Mouse (Mus musculus) CH12.LX (cell line): ENCODE data around the gene Pnmal1. TPM values are rescaled to one million over a fixed set of nuclear protein-coding genes. Genes with fewer than 3 reads are reported as not detected.

Experiments used
- DNase-seq: peaks from one replicate; pipeline ENCODE4 v3.0.0-alpha.2; 2013; ENCODE audit errors: extremely low read depth
- H3K27ac ChIP-seq: 2 replicates; pipeline ENCODE4 v1.5.1; 2012; ENCODE audit warnings: low read depth, mild to moderate bottlenecking, control low read depth, moderate library complexity; ENCODE audit not compliant: insufficient read depth
- H3K27me3 ChIP-seq: replicated peaks from 2 replicates; pipeline ENCODE3; 2012; ENCODE audit warnings: inconsistent platforms
- H3K36me3 ChIP-seq, 2 experiments: replicated peaks in 1 of 2; 2 replicates each; pipeline versions ENCODE3 to v1.6.1; 2012; ENCODE audit warnings: inconsistent platforms in 1 of 2, low read length in 1 of 2, mild to moderate bottlenecking in 1 of 2, mixed read lengths in 1 of 2, moderate library complexity in 1 of 2; ENCODE audit not compliant: control insufficient read depth in 1 of 2, insufficient read depth in 1 of 2
- H3K4me1 ChIP-seq, 2 experiments: 2 replicates each; pipeline ENCODE4 v1.6.1; 2012; ENCODE audit warnings: inconsistent platforms in 1 of 2, moderate library complexity in 1 of 2; ENCODE audit not compliant: insufficient read depth in 2 of 2, control insufficient read depth in 1 of 2
- H3K4me2 ChIP-seq: 2 replicates; pipeline ENCODE4 v1.6.1; 2012; ENCODE audit warnings: low read depth, mild to moderate bottlenecking, control low read depth; ENCODE audit not compliant: poor library complexity, insufficient read depth, severe bottlenecking
- H3K4me3 ChIP-seq, 3 experiments: fragments of 150-350 bp in 1 of 3; sonication (generic) in 1 of 3; replicated peaks in 1 of 3; 2 replicates each; pipeline versions ENCODE3 to v1.5.1; 2011 to 2012; ENCODE audit warnings: low read depth in 2 of 3, low read length in 2 of 3, mild to moderate bottlenecking in 2 of 3, moderate library complexity in 2 of 3, control low read depth in 1 of 3, improper control_type of control experiment in 1 of 3, inconsistent platforms in 1 of 3, mixed read lengths in 1 of 3; ENCODE audit not compliant: poor library complexity in 1 of 3
- H3K79me2 ChIP-seq: replicated peaks from 2 replicates; pipeline ENCODE4 v1.6.1; 2012; ENCODE audit warnings: mild to moderate bottlenecking, moderate library complexity; ENCODE audit not compliant: control insufficient read depth, poor library complexity, insufficient read depth, severe bottlenecking; ENCODE audit errors: extremely low read depth
- H3K9ac ChIP-seq: 2 replicates; pipeline ENCODE4 v1.6.1; 2012; ENCODE audit warnings: low read depth, mild to moderate bottlenecking, control low read depth, moderate library complexity; ENCODE audit not compliant: insufficient read depth
- H3K9me3 ChIP-seq: replicated peaks from 2 replicates; pipeline ENCODE3; 2012; ENCODE audit warnings: low read length, inconsistent platforms, mixed read lengths
- BHLHE40 ChIP-seq: IDR thresholded peaks from 2 replicates; pipeline ENCODE4 v1.6.1; 2011; ENCODE audit warnings: mild to moderate bottlenecking, low read depth, low read length, improper control_type of control experiment
- CHD1 ChIP-seq: IDR thresholded peaks from 2 replicates; pipeline ENCODE4 v1.6.1; 2012; ENCODE audit warnings: low read depth, low read length, improper control_type of control experiment, inconsistent platforms
- CTCF ChIP-seq, 2 experiments: IDR thresholded peaks in 1 of 2; conservative IDR thresholded peaks in 1 of 2; 2 replicates each; pipeline ENCODE4 v1.5.1; 2011 to 2012; ENCODE audit warnings: low read depth in 2 of 2, low read length in 2 of 2, improper control_type of control experiment in 1 of 2, inconsistent platforms in 1 of 2, mild to moderate bottlenecking in 1 of 2, moderate library complexity in 1 of 2
- ELF1 ChIP-seq: IDR thresholded peaks from 2 replicates; pipeline ENCODE4 v1.6.1; 2014; ENCODE audit warnings: low read depth, mild to moderate bottlenecking, inconsistent platforms, low read length, improper control_type of control experiment
- ETS1 ChIP-seq: conservative IDR thresholded peaks from 2 replicates; pipeline ENCODE4 v1.6.1; 2012; ENCODE audit warnings: low read depth, mild to moderate bottlenecking, inconsistent platforms, low read length, improper control_type of control experiment, moderate library complexity
- IRF4 ChIP-seq: IDR thresholded peaks from 2 replicates; pipeline ENCODE4 v1.6.1; 2014; ENCODE audit warnings: low read depth, mild to moderate bottlenecking, inconsistent platforms, low read length, improper control_type of control experiment
- MEF2A ChIP-seq: IDR thresholded peaks from 2 replicates; pipeline ENCODE4 v1.6.1; 2014; ENCODE audit warnings: low read depth, mild to moderate bottlenecking, inconsistent platforms, low read length, improper control_type of control experiment, borderline replicate concordance
- NELFE ChIP-seq: IDR thresholded peaks from 2 replicates; pipeline ENCODE4 v1.6.1; 2011; ENCODE audit warnings: low read depth, low read length, improper control_type of control experiment
- POLR2A ChIP-seq: IDR thresholded peaks from 2 replicates; pipeline ENCODE4 v1.6.1; 2011; ENCODE audit warnings: low read depth, mild to moderate bottlenecking, improper control_type of control experiment, low read length
- RAD21 ChIP-seq: IDR thresholded peaks from 2 replicates; pipeline ENCODE4 v1.6.1; 2011; ENCODE audit warnings: low read depth, mild to moderate bottlenecking, low read length, improper control_type of control experiment, moderate library complexity
- SMC3 ChIP-seq: IDR thresholded peaks from 2 replicates; pipeline ENCODE4 v1.6.1; 2011; ENCODE audit warnings: low read depth, low read length, improper control_type of control experiment
- UBTF ChIP-seq: IDR thresholded peaks from 2 replicates; pipeline ENCODE4 v1.6.1; 2012; ENCODE audit warnings: low read depth, mild to moderate bottlenecking, inconsistent platforms, low read length, improper control_type of control experiment, moderate library complexity
- ZC3H11A ChIP-seq: IDR thresholded peaks from 2 replicates; pipeline ENCODE4 v1.6.1; 2012; ENCODE audit warnings: low read depth, mild to moderate bottlenecking, inconsistent platforms, low read length, improper control_type of control experiment
- dilution Hi-C: fragments of 300-500 bp; cut with MboI; formaldehyde crosslinking; loops from 2 replicates; pipeline ENCODE4 v1.14.3; 2020; ENCODE audit warnings: low sequenced_read_pairs; ENCODE audit not compliant: extremely low pct_unique_long_range_greater_than_20kb, extremely low pct_ligation_motif_present
- in situ Hi-C: fragments of 300-500 bp; cut with MboI; formaldehyde crosslinking; loops from 3 replicates; pipeline ENCODE4 v1.14.3; 2019; ENCODE audit warnings: low sequenced_read_pairs, low pct_ligation_motif_present, low pct_unique_long_range_greater_than_20kb, mixed read lengths
- polyA plus RNA-seq: library from polyadenylated mRNA; unstranded; fragments of >175 nt; gene quantifications from 2 replicates; pipeline ENCODE4 v1.2.1, GENCODE M21; 2012; ENCODE audit warnings: low read depth; ENCODE audit not compliant: insufficient read length
- total RNA-seq, 2 experiments: library from RNA; depleted of rRNA; stranded (reverse); fragments of 300-350 nt in 1 of 2; fragments of >200 nt in 1 of 2; gene quantifications; 2 replicates each; pipeline ENCODE4 v1.2.3; 2012 to 2014

Gene Pnmal1
- total and polyA plus RNA-seq, 3 experiments, result 0.07 to 0.13 TPM; not detected in 1

DNA sequence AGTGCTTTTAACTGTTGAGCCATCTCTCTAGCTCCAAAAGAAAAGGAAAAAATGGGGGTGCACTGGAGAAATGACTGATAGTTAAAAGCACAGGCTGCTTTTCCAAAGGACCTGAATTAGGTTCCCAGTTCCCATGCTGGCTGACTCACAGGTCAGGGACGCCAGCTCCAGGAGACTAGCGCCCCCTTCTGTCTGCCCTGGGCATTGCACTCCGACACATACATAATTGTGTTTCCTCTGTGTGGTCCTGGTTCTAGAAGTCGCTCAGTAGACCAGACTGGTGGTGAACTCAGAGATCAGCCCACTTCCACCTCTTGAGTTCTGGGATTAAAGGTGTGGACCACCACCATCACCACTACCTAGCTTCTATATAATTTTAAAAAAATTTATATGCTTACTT is 22.2 kb upstream of the Pnmal1 start:
- Histone ChIP-seq H3K9ac (no peak overlapping the region), H3K4me3 (no peak overlapping the region)
- peak; percentile 51 to 63 for TF ChIP-seq CTCF (conservative IDR thresholded peaks at IDR 0.05 in 1 of 2, IDR thresholded peaks at IDR 0.05 in 1 of 2; ENCODE audit: low read depth in 2 of 2, low read length in 2 of 2)
- no peak for TF ChIP-seq ZC3H11A
- TF ChIP-seq, all 38 proteins: peak for 1
- no peak overlapping the region for H3K27ac ChIP-seq
- DNase-seq, result no peak
- dilution Hi-C loops, result no loop called here
- H3K4me2 ChIP-seq, result no peak overlapping the region
- H3K79me2 ChIP-seq, result no peaks in the 10 kb centered on the region
- in situ Hi-C loops, result no loop called here
- H3K4me1 ChIP-seq, result peaks cover 2 to 5% of the 10 kb centered on the region in 2 experiments; a peak in 3 of 4 replicates
- H3K9me3 ChIP-seq, result no peaks in the 10 kb centered on the region
- peaks cover 12% of the 10 kb centered on the region for H3K27me3 ChIP-seq
- no peaks in the 10 kb centered on the region for H3K36me3 ChIP-seq

DNA sequence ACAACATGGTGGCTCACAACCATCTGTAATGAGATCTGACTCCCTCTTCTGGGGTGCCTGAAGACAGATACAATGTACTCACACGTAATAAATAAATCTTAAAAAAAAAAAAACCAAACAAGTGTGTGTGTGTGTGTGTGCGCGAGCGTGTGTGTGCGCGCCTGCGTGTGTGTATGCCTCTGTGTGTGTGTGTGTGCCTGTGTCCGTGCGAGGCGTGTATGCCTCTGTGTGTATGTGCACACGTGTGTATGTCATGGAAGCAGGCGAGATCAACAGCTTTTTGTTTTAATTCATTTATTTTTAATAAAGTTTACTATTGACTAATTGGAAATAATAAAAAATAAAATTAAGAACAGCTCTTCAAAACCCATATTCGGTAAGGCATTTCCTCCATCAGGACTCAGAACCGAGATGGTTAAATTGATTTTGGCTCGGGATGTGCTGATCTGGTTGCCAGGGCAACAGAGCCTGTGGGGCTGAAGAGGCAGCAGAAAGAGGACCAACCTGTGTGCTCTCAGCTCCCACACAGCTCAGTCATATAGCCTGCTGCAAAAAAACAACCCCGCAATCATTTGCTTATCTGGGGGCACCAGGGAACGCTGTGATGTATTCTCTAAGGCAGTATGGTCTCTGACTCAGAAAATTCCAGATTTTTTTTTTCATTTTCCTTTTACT is 21.2 kb upstream of the Pnmal1 start:
- H3K27ac ChIP-seq, result no peak overlapping the region
- no peaks in the 10 kb centered on the region for H3K4me1 ChIP-seq
- DNase-seq, result no peak
- in situ Hi-C loops (no loop called here), dilution Hi-C loops (no loop called here)
- no peak overlapping the region for H3K4me2 ChIP-seq
- no peaks in the 10 kb centered on the region for H3K36me3 ChIP-seq
- H3K9me3 ChIP-seq, result no peaks in the 10 kb centered on the region
- no peaks in the 10 kb centered on the region for H3K79me2 ChIP-seq
- H3K27me3 ChIP-seq, result peaks cover 14% of the 10 kb centered on the region
- H3K4me3 ChIP-seq, result no peak overlapping the region
- H3K9ac ChIP-seq, result no peak overlapping the region
- no peak for TF ChIP-seq IRF4
- no peak for TF ChIP-seq NELFE
- no peak for TF ChIP-seq RAD21
- TF ChIP-seq UBTF, result no peak
- no peak for TF ChIP-seq ETS1
- no peak for TF ChIP-seq SMC3
- TF ChIP-seq BHLHE40, result no peak
- TF ChIP-seq CHD1, result no peak
- TF ChIP-seq ELF1, result no peak
- TF ChIP-seq, all 38 proteins: peak for 0

DNA sequence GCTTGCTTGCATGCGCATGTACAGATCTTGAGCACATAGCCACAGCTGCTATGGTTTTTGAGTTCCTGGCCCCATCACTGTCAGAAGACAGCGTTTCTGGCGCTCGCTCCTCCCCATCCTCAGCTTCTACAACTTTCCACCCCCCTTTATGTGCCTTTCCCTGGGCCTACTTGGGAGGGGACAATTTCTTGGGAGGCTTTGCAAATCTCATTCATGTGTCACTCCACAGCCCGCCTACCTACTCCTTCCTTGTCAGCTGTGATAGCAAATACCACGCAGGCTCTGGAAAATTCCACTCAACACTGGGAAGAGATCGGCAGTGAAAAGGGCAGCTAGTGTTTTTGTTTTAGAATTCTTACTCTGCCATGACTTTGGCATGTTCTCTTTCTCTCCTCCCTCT is 19.2 kb upstream of the Pnmal1 start:
- peaks cover 11% of the 10 kb centered on the region for H3K9me3 ChIP-seq
- no peak overlapping the region for H3K4me3 ChIP-seq
- H3K4me1 ChIP-seq, result no peaks in the 10 kb centered on the region
- H3K79me2 ChIP-seq, result no peaks in the 10 kb centered on the region
- no peak overlapping the region for H3K9ac ChIP-seq
- in situ Hi-C loops (no loop called here), dilution Hi-C loops (no loop called here)
- no peak overlapping the region for H3K27ac ChIP-seq
- no peaks in the 10 kb centered on the region for H3K36me3 ChIP-seq
- no peak overlapping the region for H3K4me2 ChIP-seq
- DNase-seq, result no peak
- peaks cover 26% of the 10 kb centered on the region for H3K27me3 ChIP-seq
- TF ChIP-seq BHLHE40, result no peak
- TF ChIP-seq MEF2A, result no peak
- TF ChIP-seq POLR2A, result no peak
